Mouse (Mus musculus) hindbrain, embryonic 14.5 days (tissue): ENCODE measurements around the gene Kcnj5. TPM values are rescaled to one million over a fixed set of nuclear protein-coding genes. Genes with fewer than 3 reads are reported as not detected.

Experiments
- ATAC-seq: fragments of 200-750 bp; cut with Nextera tagmentation; 2 replicates; pipeline ENCODE4 v1.8.0; 2017; ENCODE audit warnings: moderate number of reproducible peaks, mild to moderate bottlenecking, moderate TSS enrichment, moderate library complexity; ENCODE audit not compliant: low FRiP score
- DNase-seq: peaks from one replicate; pipeline ENCODE4 v3.0.0-alpha.2; 2015; ENCODE audit warnings: low spot score
- H3K27ac ChIP-seq: fragments of 300-500 bp; sonication (generic); 2 replicates; pipeline ENCODE4 v1.5.1; 2014; ENCODE audit warnings: mild to moderate bottlenecking, moderate library complexity
- H3K27me3 ChIP-seq: fragments of 300-500 bp; sonication (generic); 2 replicates; pipeline ENCODE4 v1.6.1; 2014; ENCODE audit warnings: mild to moderate bottlenecking, low read length, mixed read lengths; ENCODE audit not compliant: control insufficient read depth, insufficient read depth
- H3K36me3 ChIP-seq: fragments of 300-500 bp; sonication (generic); replicated peaks from 2 replicates; pipeline ENCODE4 v1.6.1; 2014; ENCODE audit not compliant: control insufficient read depth, insufficient read depth
- H3K4me1 ChIP-seq: fragments of 300-500 bp; sonication (generic); replicated peaks from 2 replicates; pipeline ENCODE4 v1.6.1; 2014; ENCODE audit warnings: antibody characterized with exemption, low read length, mixed read lengths; ENCODE audit not compliant: control insufficient read depth, insufficient read depth
- H3K4me2 ChIP-seq: fragments of 300-500 bp; sonication (generic); replicated peaks from 2 replicates; pipeline ENCODE4 v1.6.1; 2014; ENCODE audit warnings: mild to moderate bottlenecking, moderate library complexity
- H3K4me3 ChIP-seq: fragments of 300-500 bp; sonication (generic); replicated peaks from 2 replicates; pipeline ENCODE4 v1.5.1; 2014; ENCODE audit warnings: mild to moderate bottlenecking, low read length
- H3K9ac ChIP-seq: fragments of 300-500 bp; sonication (generic); 2 replicates; pipeline ENCODE4 v1.6.1; 2014
- H3K9me3 ChIP-seq: fragments of 300-500 bp; sonication (generic); 2 replicates; pipeline ENCODE4 v1.6.1; 2016; ENCODE audit warnings: low read length; ENCODE audit not compliant: control insufficient read depth
- WGBS: fragments of 180-500 bp; shearing (Covaris S2); extraction: QIAGEN DNeasy Blood & Tissue Kit; methylation state at CpG from one replicate; pipeline ENCODE4 v1.1.7; 2014; 5-methylcytosine and 5-hydroxymethylcytosine counted together
- polyA plus RNA-seq: library from polyadenylated mRNA; unstranded; fragments of >200 nt; fragmentation: Nextera tagmentation; extraction: Ambion mirVana; gene quantifications from 2 replicates; pipeline ENCODE4 v1.2.1, GENCODE M21; 2014

Gene Kcnj5
- polyA plus RNA-seq, 1 experiment from 2014 or later = 0.28 TPM

- Histone ChIP-seq H3K36me3 (no peaks in the 10 kb centered on the region), H3K9me3 (no peaks in the 10 kb centered on the region), H3K9ac (no peak overlapping the region), H3K4me3 (no peak overlapping the region), H3K4me2 (no peak overlapping the region), H3K27ac (no peak overlapping the region), H3K4me1 (no peaks in the 10 kb centered on the region), H3K27me3 (no peaks in the 10 kb centered on the region)
- no peak for DNase-seq
- WGBS = 25% methylated on average over 6 of the region's 6 CpGs
- ATAC-seq = no peak
These were observed 25.2 kb upstream of the Kcnj5 start for GRCm38 (mm10) chr9:32369388-32369787.

GRCm38 (mm10) chr9:32368812-32369211 is 24.7 kb upstream of the Kcnj5 start:
- H3K9me3 ChIP-seq = no peaks in the 10 kb centered on the region
- no peaks in the 10 kb centered on the region for H3K36me3 ChIP-seq
- H3K27me3 ChIP-seq = no peaks in the 10 kb centered on the region
- H3K27ac ChIP-seq = no peak overlapping the region
- no peaks in the 10 kb centered on the region for H3K4me1 ChIP-seq
- 24% methylated on average over 2 of the region's 2 CpGs for WGBS
- ATAC-seq (no peak), DNase-seq (no peak)
- no peak overlapping the region for H3K9ac ChIP-seq
- no peak overlapping the region for H3K4me3 ChIP-seq
- H3K4me2 ChIP-seq = no peak overlapping the region

- ATAC-seq (no peak), DNase-seq (no peak)
- 90% methylated on average over 1 of the region's 1 CpGs for WGBS
- Histone ChIP-seq H3K36me3 (no peaks in the 10 kb centered on the region), H3K9me3 (no peaks in the 10 kb centered on the region), H3K4me3 (no peak overlapping the region), H3K9ac (no peak overlapping the region), H3K4me1 (no peaks in the 10 kb centered on the region), H3K27ac (no peak overlapping the region), H3K27me3 (no peaks in the 10 kb centered on the region), H3K4me2 (no peak overlapping the region)
These were observed 16.6 kb upstream of the Kcnj5 start for GRCm38 (mm10) chr9:32360770-32361169.

- no peak overlapping the region for H3K4me3 ChIP-seq
- no peak for ATAC-seq
- no peaks in the 10 kb centered on the region for H3K36me3 ChIP-seq
- 4% methylated on average over 6 of the region's 6 CpGs for WGBS
- no peak overlapping the region for H3K4me2 ChIP-seq
- H3K9ac ChIP-seq = no peak overlapping the region
- DNase-seq = peak; percentile 92
- H3K27ac ChIP-seq = no peak overlapping the region
- H3K27me3 ChIP-seq = peaks cover 6% of the 10 kb centered on the region
- H3K4me1 ChIP-seq = no peaks in the 10 kb centered on the region
- no peaks in the 10 kb centered on the region for H3K9me3 ChIP-seq
These were observed 6.2 kb upstream of the Kcnj5 start for GRCm38 (mm10) chr9:32350332-32350731.

GRCm38 (mm10) chr9:32349344-32349743 is 5.2 kb upstream of the Kcnj5 start:
- no peak for ATAC-seq
- WGBS = 90% methylated on average over 10 of the region's 10 CpGs

GRCm38 (mm10) chr9:32348096-32348495 is 3.9 kb upstream of the Kcnj5 start:
- Histone ChIP-seq H3K4me2 (no peak overlapping the region), H3K27ac (no peak overlapping the region), H3K36me3 (no peaks in the 10 kb centered on the region), H3K27me3 (peaks cover 22% of the 10 kb centered on the region), H3K4me3 (no peak overlapping the region), H3K9me3 (no peaks in the 10 kb centered on the region), H3K9ac (no peak overlapping the region), H3K4me1 (peaks cover 12% of the 10 kb centered on the region; the same call in 1 of the 2 replicates)
- DNase-seq (no peak), ATAC-seq (no peak)
- 62% methylated on average over 8 of the region's 8 CpGs for WGBS

More at GRCm38 (mm10) chr9:32349344-32349743, 5.2 kb upstream of the Kcnj5 start:
- H3K9me3 ChIP-seq = no peaks in the 10 kb centered on the region
- H3K9ac ChIP-seq = no peak overlapping the region
- peaks cover 12% of the 10 kb centered on the region for H3K27me3 ChIP-seq
- DNase-seq = no peak
- H3K4me2 ChIP-seq = no peak overlapping the region
- H3K4me3 ChIP-seq = no peak overlapping the region
- no peaks in the 10 kb centered on the region for H3K36me3 ChIP-seq
- H3K27ac ChIP-seq = no peak overlapping the region
- 0 out of 2 replicates have a peak, but pooled peaks cover 4% of the 10 kb centered on the region for H3K4me1 ChIP-seq

GRCm38 (mm10) chr9:32344489-32344888 is 339 bp upstream of the Kcnj5 start:
- peak overlapping the region; percentile 16; the same call in 1 of the 2 replicates for H3K9ac ChIP-seq
- peaks cover 42% of the 10 kb centered on the region for H3K27me3 ChIP-seq

GRCm38 (mm10) chr9:32342929-32343328 is 1.2 kb downstream of the Kcnj5 start:
- Histone ChIP-seq H3K4me3 (no peak overlapping the region), H3K4me1 (peaks cover 12% of the 10 kb centered on the region; the same call in 1 of the 2 replicates), H3K9ac (no peak overlapping the region), H3K27me3 (peaks cover 42% of the 10 kb centered on the region), H3K4me2 (peak overlapping the region; percentile 53; the same call in 1 of the 2 replicates), H3K27ac (no peak overlapping the region), H3K9me3 (no peaks in the 10 kb centered on the region), H3K36me3 (no peaks in the 10 kb centered on the region)
- WGBS = 13% methylated on average over 8 of the region's 8 CpGs
- no peak for DNase-seq
- no peak for ATAC-seq

More at GRCm38 (mm10) chr9:32344489-32344888, 339 bp upstream of the Kcnj5 start:
- WGBS = 2% methylated on average over 21 of the region's 21 CpGs
- Histone ChIP-seq H3K4me2 (peak overlapping the region; percentile 53), H3K27ac (no peak overlapping the region), H3K4me1 (peaks cover 12% of the 10 kb centered on the region; the same call in 1 of the 2 replicates), H3K9me3 (no peaks in the 10 kb centered on the region), H3K36me3 (no peaks in the 10 kb centered on the region), H3K4me3 (peak overlapping the region; percentile 25)
- no peak for DNase-seq
- ATAC-seq = no peak

GRCm38 (mm10) chr9:32340831-32341230 is 3.3 kb downstream of the Kcnj5 start:
- 71% methylated on average over 5 of the region's 5 CpGs for WGBS
- peaks cover 41% of the 10 kb centered on the region for H3K27me3 ChIP-seq
- H3K4me1 ChIP-seq = peaks cover 12% of the 10 kb centered on the region; the same call in 1 of the 2 replicates
- H3K27ac ChIP-seq = no peak overlapping the region
- no peaks in the 10 kb centered on the region for H3K36me3 ChIP-seq
- no peak for ATAC-seq
- H3K4me3 ChIP-seq = no peak overlapping the region
- DNase-seq = no peak
- H3K9ac ChIP-seq = no peak overlapping the region
- no peak overlapping the region for H3K4me2 ChIP-seq
- no peaks in the 10 kb centered on the region for H3K9me3 ChIP-seq
